Mouse (Mus musculus) brain, embryonic 14.5 days (tissue): ENCODE measurements around the gene Nemf. TPM values are rescaled to one million over a fixed set of nuclear protein-coding genes. Genes with fewer than 3 reads are reported as not detected.

Source experiments
- DNase-seq: peaks from one replicate; pipeline ENCODE4 v3.0.0-alpha.2; 2011; ENCODE audit warnings: low read depth
- CTCF ChIP-seq: fragments of 200-500 bp; IDR thresholded peaks from 2 replicates; pipeline ENCODE4 v1.5.1; 2012; ENCODE audit warnings: inconsistent platforms, mild to moderate bottlenecking, moderate library complexity, borderline replicate concordance; ENCODE audit not compliant: insufficient read depth, insufficient read length; ENCODE audit errors: extremely low read depth
- POLR2A ChIP-seq: fragments of 200-500 bp; IDR thresholded peaks from 2 replicates; pipeline ENCODE4 v1.6.1; 2012; ENCODE audit warnings: mild to moderate bottlenecking, inconsistent platforms, borderline replicate concordance; ENCODE audit not compliant: poor library complexity, insufficient read depth, insufficient read length, severe bottlenecking; ENCODE audit errors: extremely low read depth
- polyA plus RNA-seq: library from polyadenylated mRNA; depleted of rRNA; stranded (reverse); fragments of >200 nt; gene quantifications from 2 replicates; pipeline ENCODE4 v1.2.3, GENCODE M21; 2012

Gene Nemf
- polyA plus RNA-seq, 1 experiment: 35.9 TPM

DNA sequence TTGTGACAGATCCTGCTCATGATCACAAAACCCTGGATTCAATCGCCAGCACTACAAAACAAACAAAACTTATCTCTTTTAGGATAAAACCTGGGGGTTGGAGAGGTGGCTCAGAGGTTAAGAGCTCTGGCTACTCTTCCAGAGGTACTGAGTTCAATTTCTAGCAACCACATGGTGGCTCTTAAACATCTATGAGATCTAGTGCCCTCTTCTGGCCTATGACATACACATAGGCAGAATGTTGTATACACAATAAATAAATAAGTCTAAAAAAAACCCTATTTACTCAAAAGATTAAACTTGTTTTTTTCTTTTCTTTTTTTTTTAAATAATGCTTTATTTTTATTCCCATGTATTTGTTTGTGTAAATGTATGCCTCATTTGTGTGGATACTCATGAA lies 5.3 kb downstream of the Nemf start:
- DNase-seq: peak; percentile 28
- TF ChIP-seq CTCF (no peak), POLR2A (no peak)

DNA sequence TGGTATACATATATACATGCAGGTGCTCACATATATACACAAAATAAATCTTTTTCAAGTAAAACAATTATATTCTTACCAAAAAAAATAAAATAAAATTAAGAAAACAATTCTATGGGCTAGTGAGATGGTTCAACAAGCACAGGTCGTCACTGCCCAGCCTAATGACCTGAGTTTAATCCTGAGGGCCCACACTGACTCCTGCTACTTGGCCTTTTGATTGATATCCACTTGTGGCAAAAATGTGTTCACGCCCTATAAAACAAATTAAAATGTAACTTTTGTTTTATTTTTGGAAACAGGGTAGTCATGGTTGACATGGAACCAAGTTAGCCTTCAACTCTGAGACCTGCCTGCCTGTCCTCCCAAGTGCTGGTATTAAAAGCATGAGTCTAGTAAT lies 7.0 kb downstream of the Nemf start:
- no peak for DNase-seq
- TF ChIP-seq CTCF (no peak), POLR2A (no peak)

DNA sequence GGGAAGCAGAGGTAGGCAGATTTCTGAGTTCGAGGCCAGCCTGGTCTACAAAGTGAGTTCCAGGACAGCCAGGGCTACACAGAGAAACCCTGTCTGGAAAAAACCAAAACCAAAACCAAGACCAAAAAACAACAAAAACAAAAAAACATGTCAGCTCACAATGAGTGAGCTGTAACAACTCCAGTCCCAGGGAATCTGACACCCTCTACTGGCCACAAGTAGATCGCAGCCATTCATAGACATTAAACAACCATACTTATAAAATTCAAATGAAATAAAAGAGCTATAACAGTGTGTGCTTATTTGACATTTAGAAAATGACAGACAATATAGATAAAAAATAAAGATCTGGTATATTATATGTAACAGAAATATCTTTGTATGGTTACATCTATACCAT lies 23.4 kb downstream of the Nemf start:
- DNase-seq: peak; percentile 34
- TF ChIP-seq POLR2A: no peak
- peak; percentile 57; the same call in 1 of the 2 replicates for TF ChIP-seq CTCF

DNA sequence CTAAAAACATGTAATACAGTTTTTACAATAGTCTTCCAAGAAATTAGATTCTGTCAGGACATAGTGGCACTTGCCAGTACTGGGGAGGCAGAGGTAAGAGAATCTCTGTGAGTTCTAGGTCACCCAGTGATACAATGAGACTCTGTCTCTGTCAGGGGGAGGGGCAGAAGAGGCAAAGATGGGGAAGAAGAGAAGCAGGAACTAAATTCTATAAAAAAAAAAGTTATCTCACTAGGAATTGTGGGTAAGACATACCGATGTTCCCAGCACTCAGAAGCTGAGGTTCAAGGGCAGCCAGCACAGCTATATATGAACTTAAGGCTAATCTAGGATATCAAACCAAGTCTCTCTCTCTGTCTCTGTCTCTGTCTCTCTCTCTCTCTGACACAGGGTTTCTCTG lies 24.8 kb downstream of the Nemf start:
- TF ChIP-seq POLR2A (no peak), CTCF (no peak)
- DNase-seq: no peak

DNA sequence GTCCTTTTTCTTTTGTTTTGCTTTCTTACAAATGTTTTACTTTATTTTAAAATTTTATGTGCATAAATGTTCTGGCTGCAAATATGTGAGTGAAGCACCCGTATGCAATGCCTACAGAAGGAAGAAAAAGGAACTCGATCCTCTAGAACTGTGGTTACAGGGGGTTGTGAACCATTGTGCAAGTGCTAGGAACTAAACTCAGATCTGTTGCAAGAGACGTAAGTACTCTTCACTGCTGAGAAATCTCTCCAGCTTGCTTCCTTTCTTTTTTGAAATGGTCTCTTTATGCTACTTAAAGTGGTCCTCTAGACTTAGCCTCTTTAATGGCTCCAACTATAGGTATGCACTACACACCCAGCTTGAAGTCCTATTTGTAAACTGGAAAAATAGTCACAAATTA lies 25.8 kb downstream of the Nemf start:
- DNase-seq: no peak
- no peak for TF ChIP-seq POLR2A
- TF ChIP-seq CTCF: no peak

DNA sequence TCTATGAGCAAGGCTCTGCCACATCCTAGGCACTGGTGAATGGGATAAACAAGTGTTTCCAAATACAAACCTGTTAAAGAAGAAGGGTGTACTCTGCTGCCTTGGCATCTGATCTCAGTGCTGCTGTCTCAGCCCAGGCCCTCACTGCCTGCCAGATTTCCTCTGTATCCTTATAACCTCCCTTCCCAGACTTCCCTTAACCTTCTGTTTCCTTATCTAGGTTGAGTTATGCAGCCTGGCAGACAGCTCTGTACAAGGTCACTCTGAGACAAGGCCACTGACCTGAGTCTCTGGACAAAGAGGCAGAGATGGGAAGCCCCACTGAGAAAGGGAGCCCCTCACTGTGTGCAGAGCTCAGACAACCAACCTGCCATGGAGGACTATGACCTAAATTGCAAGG lies 38.5 kb downstream of the Nemf start:
- DNase-seq: no peak
- no peak for TF ChIP-seq POLR2A
- TF ChIP-seq CTCF: no peak

DNA sequence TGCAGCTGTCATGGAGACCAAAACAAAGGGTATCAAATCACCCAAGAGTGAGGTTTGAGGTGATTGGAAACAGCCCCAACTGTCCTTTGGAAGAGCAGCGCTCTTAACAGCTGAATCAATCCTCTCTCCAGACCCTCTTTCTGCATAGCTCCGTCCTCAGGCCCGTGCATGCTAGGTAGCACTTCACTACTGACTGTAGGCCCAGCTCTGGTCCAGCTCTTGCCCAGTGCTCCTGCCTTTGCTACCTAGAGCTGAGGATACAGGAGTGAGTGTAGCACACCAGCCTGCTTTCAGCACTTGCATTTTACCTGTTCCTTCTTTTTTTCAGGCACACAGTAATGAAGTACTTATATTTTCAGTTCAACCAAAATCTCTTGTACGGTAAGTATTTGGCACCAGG lies 47.3 kb downstream of the Nemf start:
- DNase-seq: no peak
- TF ChIP-seq POLR2A (no peak), CTCF (no peak)

DNA sequence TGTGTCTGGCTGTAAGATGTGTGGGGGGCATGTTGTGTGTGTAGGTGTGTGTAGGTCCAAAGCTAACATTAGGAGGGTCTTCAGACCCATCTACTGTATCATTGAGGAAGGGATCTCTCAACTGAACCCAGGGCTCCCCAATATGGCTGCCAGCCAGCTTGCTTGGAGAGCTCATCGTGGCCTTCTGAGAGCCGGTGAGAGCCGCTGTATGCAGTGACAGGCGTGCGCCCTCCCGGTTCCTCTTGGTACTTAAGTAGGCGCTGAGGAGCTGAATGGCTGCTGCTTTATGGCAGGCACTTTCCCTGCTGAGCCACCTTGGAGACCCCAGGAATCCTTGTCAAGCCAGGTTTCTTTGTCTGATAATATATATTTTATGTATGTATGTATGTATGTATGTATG lies 50.6 kb downstream of the Nemf start:
- no peak for TF ChIP-seq POLR2A
- no peak for TF ChIP-seq CTCF
- DNase-seq: no peak

DNA sequence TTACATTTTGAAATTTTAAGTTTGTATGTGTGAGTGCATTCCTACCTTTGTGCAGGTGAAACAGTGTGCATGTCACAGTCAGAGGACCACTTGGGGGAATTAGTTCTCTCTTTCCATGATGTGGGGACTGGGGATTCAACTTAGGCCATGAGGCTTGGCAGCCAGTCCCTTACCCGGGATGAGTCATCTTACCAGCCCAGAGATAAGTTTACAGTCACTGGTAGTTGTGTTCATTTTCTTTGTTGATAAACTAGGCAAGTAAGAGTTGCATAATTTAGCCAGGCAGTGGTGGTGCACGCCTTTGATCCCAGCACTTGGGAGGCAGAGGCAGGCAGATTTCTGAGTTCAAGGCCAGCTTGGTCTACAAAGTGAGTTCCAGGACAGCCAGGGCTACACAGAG lies 52.9 kb downstream of the Nemf start:
- TF ChIP-seq POLR2A (no peak), CTCF (no peak)
- no peak for DNase-seq

DNA sequence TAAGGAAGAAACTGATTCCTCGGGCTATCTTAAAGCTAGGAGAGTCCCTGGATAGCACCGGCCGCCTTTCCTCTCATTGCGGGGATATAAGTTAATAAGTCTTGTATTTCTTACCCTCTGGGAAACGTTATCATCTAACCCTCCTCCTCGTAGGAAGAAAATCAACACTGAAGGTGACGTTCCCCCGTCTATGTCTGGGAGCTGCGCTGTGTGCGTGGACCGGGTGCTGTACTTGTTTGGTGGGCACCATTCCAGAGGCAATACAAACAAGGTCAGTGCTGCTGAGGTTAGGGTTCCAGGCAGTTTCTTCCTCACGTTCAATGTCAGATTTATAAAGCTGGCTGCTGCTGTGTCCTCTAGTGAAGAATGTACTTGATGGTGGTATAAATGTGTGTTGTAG lies 54.8 kb downstream of the Nemf start:
- TF ChIP-seq POLR2A (no peak), CTCF (no peak)
- no peak for DNase-seq

DNA sequence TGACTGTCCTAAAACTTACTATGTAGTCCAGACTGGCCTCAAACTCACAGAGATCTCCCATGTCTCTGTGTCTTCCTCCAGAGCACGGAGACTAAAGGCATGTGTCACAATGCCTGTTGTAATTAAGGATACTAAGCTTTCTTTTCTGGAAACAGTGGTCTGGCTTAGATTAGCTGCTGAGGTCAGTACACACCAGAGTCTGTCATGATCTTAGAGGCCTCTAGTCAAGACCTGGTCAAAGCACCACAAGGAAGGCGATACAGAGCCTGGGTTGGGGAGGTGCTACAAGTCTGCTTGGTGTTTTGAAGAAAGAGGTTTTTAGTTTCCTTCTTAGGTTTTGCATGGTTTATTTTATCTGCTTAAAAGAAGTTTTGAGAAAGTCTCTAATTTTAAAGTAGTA lies 56.6 kb downstream of the Nemf start:
- no peak for DNase-seq
- TF ChIP-seq POLR2A (no peak), CTCF (no peak)

DNA sequence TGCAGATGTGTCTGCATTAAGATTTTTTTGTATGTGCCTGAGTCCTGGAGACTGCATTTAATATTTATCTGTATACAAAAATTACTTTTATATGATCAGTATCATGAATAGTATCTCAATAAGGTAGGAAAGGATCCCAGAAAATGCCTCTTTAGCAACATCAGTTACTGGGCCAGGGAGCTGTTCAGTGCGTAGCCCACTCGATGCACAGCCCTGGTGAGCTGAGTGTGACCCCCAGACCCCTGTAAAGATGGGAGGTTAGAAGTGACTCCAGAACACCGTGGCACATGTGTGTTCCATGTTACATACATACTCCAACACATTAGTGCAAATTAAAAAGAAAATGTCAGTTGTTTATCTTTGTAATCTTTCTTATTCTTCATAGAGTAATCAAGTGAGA lies 57.1 kb downstream of the Nemf start:
- no peak for DNase-seq
- TF ChIP-seq CTCF (no peak), POLR2A (no peak)

DNA sequence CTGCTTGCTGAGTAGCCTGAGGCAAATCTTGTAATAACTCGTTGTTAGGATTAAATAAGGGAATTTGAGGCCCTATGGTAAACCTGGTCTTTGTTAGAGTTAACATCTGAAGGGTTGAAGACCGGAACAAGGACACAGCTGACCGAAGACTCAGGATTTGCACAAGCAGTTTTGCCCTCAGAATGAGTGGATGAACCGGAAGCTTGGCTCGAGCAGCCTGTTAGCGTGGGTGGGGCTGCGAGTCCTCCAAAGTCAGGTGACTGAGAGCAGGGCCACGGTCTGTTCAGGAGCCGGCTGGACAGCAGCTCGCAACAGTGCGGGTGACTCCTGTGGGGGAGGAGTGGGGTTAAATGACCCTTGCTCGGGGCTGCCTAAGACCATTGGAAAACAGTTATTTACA lies 57.7 kb downstream of the Nemf start:
- no peak for DNase-seq
- TF ChIP-seq POLR2A (no peak), CTCF (no peak)
